Mouse (Mus musculus) liver, embryonic 16.5 days (tissue): ENCODE data around the gene 2200002D01Rik. TPM values are rescaled to one million over a fixed set of nuclear protein-coding genes. Genes with fewer than 3 reads are reported as not detected.

Experiments
- ATAC-seq: fragments of 200-750 bp; cut with Nextera tagmentation; 2 replicates; pipeline ENCODE4 v1.8.0; 2017; ENCODE audit warnings: low read depth, mild to moderate bottlenecking, moderate number of reproducible peaks, moderate library complexity
- H3K27ac ChIP-seq: fragments of 300-500 bp; sonication (generic); 2 replicates; pipeline ENCODE4 v1.5.1; 2014; ENCODE audit warnings: mild to moderate bottlenecking, low read length
- H3K27me3 ChIP-seq: fragments of 300-500 bp; sonication (generic); 2 replicates; pipeline ENCODE4 v1.6.1; 2014; ENCODE audit warnings: low read depth, low read length, mixed read lengths; ENCODE audit not compliant: control insufficient read depth, insufficient read depth
- H3K36me3 ChIP-seq: fragments of 300-500 bp; sonication (generic); 2 replicates; pipeline ENCODE4 v1.6.1; 2014; ENCODE audit warnings: mild to moderate bottlenecking; ENCODE audit not compliant: control insufficient read depth, insufficient read depth
- H3K4me1 ChIP-seq: fragments of 300-500 bp; sonication (generic); 2 replicates; pipeline ENCODE4 v1.6.1; 2014; ENCODE audit warnings: low read depth, low read length, mixed read lengths; ENCODE audit not compliant: control insufficient read depth
- H3K4me2 ChIP-seq: fragments of 300-500 bp; sonication (generic); 2 replicates; pipeline ENCODE4 v1.6.1; 2014; ENCODE audit warnings: low read depth, low read length, mixed read lengths
- H3K4me3 ChIP-seq: fragments of 300-500 bp; sonication (generic); 2 replicates; pipeline ENCODE4 v1.5.1; 2014; ENCODE audit warnings: low read depth, mild to moderate bottlenecking, low read length
- H3K9ac ChIP-seq: fragments of 300-500 bp; sonication (generic); 2 replicates; pipeline ENCODE4 v1.6.1; 2014; ENCODE audit warnings: low read depth, low read length
- H3K9me3 ChIP-seq: fragments of 300-500 bp; sonication (generic); replicated peaks from 2 replicates; pipeline ENCODE4 v1.6.1; 2016; ENCODE audit warnings: low read length; ENCODE audit not compliant: control insufficient read depth
- WGBS: fragments of 180-500 bp; shearing (Covaris S2); extraction: QIAGEN DNeasy Blood & Tissue Kit; methylation state at CpG from one replicate; pipeline ENCODE4 v1.1.7; 2014; ENCODE audit not compliant: insufficient replicate concordance; 5-methylcytosine and 5-hydroxymethylcytosine counted together
- polyA plus RNA-seq: library from polyadenylated mRNA; unstranded; fragments of >200 nt; fragmentation: Nextera tagmentation; extraction: Ambion mirVana; gene quantifications from 2 replicates; pipeline ENCODE4 v1.2.1, GENCODE M21; 2015

Gene 2200002D01Rik
- polyA plus RNA-seq, 1 experiment from 2014 or later, result 5.8 TPM

DNA sequence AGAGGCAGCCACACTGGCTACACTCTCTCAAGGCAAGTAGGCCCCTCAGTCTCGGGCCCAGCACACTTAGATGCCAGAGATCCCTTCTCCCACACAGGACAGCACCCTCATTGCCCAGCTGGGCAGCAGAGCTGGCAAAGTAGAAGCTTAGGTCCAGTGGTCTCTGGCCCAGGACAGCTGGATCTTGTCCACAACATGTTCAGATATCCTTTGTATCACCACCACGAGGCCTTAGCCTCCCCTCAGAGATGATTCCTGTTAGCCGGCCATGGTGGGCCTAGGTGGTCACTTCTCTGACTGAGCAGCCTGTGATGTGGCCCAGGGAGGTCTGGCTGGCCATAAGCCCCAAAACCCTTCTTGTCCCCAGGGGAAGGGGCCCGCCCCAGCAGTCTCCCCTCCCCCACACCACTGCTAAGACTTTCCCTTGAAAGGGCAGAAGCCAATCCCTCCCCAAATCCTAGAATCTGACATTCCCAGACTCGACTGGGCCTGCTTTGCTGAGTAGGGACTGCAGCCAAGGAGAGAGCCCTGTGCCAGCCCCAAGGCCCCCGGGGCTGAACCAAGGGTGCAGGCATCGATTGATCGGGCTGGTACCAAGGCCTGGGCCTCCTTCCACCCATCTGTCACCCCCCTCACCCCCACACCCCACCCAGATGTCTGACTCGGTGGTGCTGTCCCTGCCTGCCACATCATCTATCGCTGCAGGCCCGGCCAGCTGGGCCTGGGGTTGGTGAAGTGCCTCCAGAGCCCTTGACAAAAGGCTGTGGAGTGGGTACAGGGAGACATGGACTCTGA, 42.6 kb upstream of the 2200002D01Rik start:
- H3K4me1 ChIP-seq, result peaks cover 10% of the 10 kb centered on the region
- peaks cover 6% of the 10 kb centered on the region for H3K27me3 ChIP-seq
- no peak overlapping the region for H3K9ac ChIP-seq
- H3K27ac ChIP-seq, result no peak overlapping the region
- no peaks in the 10 kb centered on the region for H3K36me3 ChIP-seq
- no peak; the same call in 1 of the 2 replicates for ATAC-seq
- H3K4me2 ChIP-seq, result no peak overlapping the region
- H3K4me3 ChIP-seq, result no peak overlapping the region
- H3K9me3 ChIP-seq, result no peaks in the 10 kb centered on the region
- WGBS, result 61% methylated on average over 11 of the region's 11 CpGs

DNA sequence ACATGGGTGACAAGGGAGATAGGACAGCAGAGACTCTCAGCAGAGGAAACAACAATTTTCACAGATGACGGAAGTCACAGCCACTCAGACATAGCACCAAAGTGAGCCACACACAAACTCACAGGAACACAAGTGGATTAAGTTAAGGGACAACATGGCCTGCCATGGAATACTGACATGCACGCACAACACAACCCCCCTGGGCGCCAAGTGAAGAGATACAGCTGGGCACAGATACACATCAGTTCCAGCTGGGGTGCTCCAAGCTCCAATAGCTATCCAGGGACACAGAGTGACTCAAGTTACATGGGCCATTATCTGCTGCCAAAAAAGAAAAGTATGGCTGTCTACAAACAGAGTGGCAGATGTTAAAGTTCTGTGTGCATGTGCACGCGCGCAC, 41.6 kb upstream of the 2200002D01Rik start:
- Histone ChIP-seq H3K9me3 (no peaks in the 10 kb centered on the region), H3K4me3 (no peak overlapping the region), H3K27me3 (peaks cover 6% of the 10 kb centered on the region), H3K27ac (no peak overlapping the region), H3K4me2 (no peak overlapping the region), H3K36me3 (no peaks in the 10 kb centered on the region), H3K4me1 (peaks cover 10% of the 10 kb centered on the region), H3K9ac (no peak overlapping the region)
- ATAC-seq, result no peak
- WGBS, result 84% methylated on average over 6 of the region's 6 CpGs

DNA sequence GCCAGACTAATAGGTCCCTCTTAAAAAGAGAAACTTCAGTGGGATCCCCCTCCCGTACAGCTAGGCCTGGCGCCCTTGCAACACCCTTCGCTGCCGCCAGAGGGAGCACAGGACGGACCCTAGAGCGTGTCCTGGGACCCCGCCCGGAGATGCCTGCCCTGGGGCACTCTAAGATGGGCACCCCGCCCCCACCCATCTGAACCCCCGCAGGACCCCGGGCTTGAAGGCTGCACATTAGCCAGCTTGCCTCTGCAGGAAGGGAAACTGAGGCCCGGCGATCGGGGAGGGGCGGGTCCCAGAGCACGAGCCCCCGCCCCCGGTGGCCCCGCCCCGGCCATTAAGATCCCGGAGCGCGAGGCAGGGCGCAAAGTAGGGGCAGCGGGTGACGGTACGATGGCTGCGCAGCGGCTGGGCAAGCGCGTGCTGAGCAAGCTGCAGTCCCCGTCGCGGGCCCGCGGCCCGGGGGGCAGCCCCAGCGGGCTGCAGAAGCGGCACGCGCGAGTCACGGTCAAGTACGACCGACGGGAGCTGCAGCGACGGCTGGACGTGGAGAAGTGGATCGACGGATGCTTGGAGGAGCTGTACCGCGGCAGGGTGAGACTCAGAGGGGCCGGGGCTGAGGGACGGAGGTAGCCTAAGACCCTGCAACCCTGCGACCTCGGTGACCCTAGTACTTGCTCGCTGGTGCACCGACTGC, 40.8 kb upstream of the 2200002D01Rik start, which contains the start of gene Ppp1r14a:
Gene Ppp1r14a, plus strand, starts transcription at position 367 of the 697 bp plus-strand sequence.
- ATAC-seq, result 0 out of 2 replicates have a peak, but pooled peaks have one; percentile 42
- peak within 1 kb of the TSS; percentile 65 for H3K4me3 ChIP-seq
- peak within 1 kb of the TSS; percentile 86 for H3K4me2 ChIP-seq
- no peaks in the 10 kb centered on the region for H3K36me3 ChIP-seq
- no peaks in the 10 kb centered on the region for H3K9me3 ChIP-seq
- H3K4me1 ChIP-seq, result peaks cover 10% of the 10 kb centered on the region
- peak within 1 kb of the TSS; percentile 31 for H3K9ac ChIP-seq
- peaks cover 6% of the 10 kb centered on the region for H3K27me3 ChIP-seq
- 2% methylated on average over 59 of the region's 59 CpGs for WGBS
- no peak within 1 kb of the TSS for H3K27ac ChIP-seq

DNA sequence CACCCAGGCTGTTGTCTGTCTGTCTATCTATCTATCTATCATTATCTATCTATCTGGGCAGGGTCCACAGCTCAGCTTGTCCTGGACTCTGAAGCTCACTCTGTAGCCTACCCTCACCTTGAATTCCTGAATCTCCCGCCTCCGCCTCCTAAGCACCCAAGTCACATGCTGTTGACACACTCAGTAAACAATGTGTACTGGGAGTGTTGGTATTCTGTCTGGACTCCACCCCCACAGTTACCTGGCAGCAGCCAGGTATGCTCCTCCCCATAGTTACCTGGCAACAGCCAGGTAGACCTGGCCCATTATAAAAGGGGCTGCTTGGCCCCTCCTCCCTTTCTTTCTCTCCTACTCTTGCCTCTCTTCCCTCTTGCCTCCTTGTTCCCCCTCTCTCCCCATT, 39.8 kb upstream of the 2200002D01Rik start:
- no peaks in the 10 kb centered on the region for H3K36me3 ChIP-seq
- no peak overlapping the region for H3K27ac ChIP-seq
- 78% methylated on average over 2 of the region's 2 CpGs for WGBS
- H3K4me3 ChIP-seq, result no peak overlapping the region
- no peak for ATAC-seq
- peaks cover 6% of the 10 kb centered on the region for H3K27me3 ChIP-seq
- H3K9ac ChIP-seq, result no peak overlapping the region
- H3K4me1 ChIP-seq, result peaks cover 10% of the 10 kb centered on the region
- no peaks in the 10 kb centered on the region for H3K9me3 ChIP-seq
- H3K4me2 ChIP-seq, result no peak overlapping the region

DNA sequence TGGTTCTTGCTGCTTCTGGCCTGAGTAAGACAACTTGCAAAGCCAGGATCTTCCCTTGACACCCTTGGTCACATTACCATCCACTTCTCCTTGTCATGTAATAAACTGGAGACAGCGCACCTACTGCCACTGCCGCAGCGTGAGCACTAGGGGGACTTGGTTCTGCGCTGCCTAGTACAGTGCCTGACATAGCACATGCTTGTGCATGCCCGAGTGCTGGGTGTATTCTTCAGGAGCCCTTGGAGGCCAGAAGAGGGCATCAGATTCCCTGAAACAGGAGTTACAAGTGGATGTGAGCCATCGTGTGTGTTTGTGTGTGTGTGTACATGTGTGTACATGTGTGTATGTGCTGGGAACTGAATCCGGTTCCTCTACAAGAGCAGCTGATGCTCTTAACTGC, 39.2 kb upstream of the 2200002D01Rik start:
- 74% methylated on average over 7 of the region's 7 CpGs for WGBS
- peaks cover 8% of the 10 kb centered on the region for H3K27me3 ChIP-seq

DNA sequence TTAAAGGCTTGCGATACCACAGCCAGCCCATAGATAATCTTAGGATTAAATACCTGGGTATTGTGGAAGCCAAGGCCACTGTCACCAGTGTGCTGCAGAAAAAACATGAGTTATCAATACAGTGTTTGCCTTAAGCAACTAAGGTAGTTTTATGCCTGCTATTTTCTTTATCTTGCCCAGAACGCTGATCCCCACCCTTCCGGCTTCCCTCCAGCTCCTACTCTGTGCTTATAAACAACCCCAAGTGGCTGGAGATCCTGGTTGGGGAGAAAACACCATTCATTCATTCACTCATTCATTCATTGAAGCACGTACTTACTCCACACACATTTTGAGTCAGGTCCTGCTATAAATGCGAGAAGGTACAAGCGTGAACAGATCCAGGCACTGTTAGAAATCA, 36.3 kb upstream of the 2200002D01Rik start:
- no peak overlapping the region for H3K27ac ChIP-seq
- 60% methylated on average over 6 of the region's 6 CpGs for WGBS
- ATAC-seq, result no peak

More for the DNA sequence above, 39.2 kb upstream of the 2200002D01Rik start:
- Histone ChIP-seq H3K4me1 (peaks cover 10% of the 10 kb centered on the region), H3K4me3 (no peak overlapping the region), H3K9me3 (no peaks in the 10 kb centered on the region), H3K27ac (no peak overlapping the region), H3K9ac (no peak overlapping the region), H3K36me3 (no peaks in the 10 kb centered on the region), H3K4me2 (no peak overlapping the region)
- ATAC-seq, result no peak

DNA sequence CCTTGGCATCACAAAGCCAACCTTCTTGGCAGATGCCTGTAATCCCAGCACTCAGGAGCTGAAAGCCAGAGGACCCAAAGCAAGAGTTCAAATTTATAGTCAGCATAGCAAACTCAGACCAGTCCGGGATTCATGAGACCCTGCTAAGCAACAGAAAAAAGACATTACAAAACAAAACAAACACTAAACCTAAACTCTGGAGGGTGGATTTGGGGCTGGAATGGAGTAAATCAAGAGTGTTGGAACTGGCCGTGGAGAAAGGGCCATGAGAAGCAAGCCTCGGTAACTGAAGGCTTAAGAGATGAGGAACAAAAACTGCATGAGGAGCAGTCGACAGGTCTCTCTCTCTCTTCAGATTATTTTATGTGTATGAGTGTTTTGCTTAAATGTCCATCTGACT, 35.6 kb upstream of the 2200002D01Rik start:
- WGBS, result 72% methylated on average over 4 of the region's 4 CpGs
- no peaks in the 10 kb centered on the region for H3K36me3 ChIP-seq
- H3K4me1 ChIP-seq, result peaks cover 10% of the 10 kb centered on the region
- no peak overlapping the region for H3K4me3 ChIP-seq
- H3K9ac ChIP-seq, result no peak overlapping the region
- H3K27me3 ChIP-seq, result peaks cover 14% of the 10 kb centered on the region
- no peak overlapping the region for H3K4me2 ChIP-seq
- H3K9me3 ChIP-seq, result no peaks in the 10 kb centered on the region
- H3K27ac ChIP-seq, result no peak overlapping the region
- ATAC-seq, result no peak

More for the DNA sequence above, 36.3 kb upstream of the 2200002D01Rik start:
- no peaks in the 10 kb centered on the region for H3K36me3 ChIP-seq
- H3K4me3 ChIP-seq, result no peak overlapping the region
- no peak overlapping the region for H3K4me2 ChIP-seq
- H3K4me1 ChIP-seq, result peaks cover 15% of the 10 kb centered on the region
- no peak overlapping the region for H3K9ac ChIP-seq
- peaks cover 15% of the 10 kb centered on the region for H3K27me3 ChIP-seq
- no peaks in the 10 kb centered on the region for H3K9me3 ChIP-seq

DNA sequence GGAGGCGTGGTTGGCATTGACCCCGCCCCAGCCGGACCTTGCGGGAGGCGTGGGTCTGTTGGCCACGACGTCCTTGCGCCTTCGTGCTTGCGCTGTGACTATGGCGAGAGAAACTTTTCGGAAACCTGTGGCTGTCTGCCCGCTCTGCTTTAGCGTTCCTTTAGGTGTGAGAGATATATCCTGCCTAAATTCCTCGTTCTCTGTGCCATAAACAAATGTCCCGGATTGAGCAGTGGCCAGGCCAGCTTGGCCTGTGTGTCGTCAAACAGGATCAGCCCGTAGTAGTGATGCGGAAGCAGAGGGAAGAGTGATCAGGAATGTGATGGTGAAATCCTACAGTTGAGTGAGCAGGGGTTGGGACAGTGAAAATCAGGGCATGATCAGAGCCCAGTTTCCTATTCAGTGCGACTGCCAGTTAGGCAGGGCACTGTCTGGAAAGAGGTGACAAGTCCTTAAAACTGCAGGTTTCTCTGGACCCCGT, 33.8 kb upstream of the 2200002D01Rik start:
- Histone ChIP-seq H3K27ac (no peak overlapping the region), H3K9ac (peak overlapping the region; percentile 69; the same call in 1 of the 2 replicates), H3K4me2 (peak overlapping the region; percentile 83), H3K9me3 (no peaks in the 10 kb centered on the region), H3K4me1 (peaks cover 9% of the 10 kb centered on the region), H3K4me3 (peak overlapping the region; percentile 66), H3K27me3 (peaks cover 14% of the 10 kb centered on the region), H3K36me3 (no peaks in the 10 kb centered on the region)
- peak; percentile 30 for ATAC-seq
- WGBS, result 12% methylated on average over 21 of the region's 21 CpGs
